Comparison of ENCODE assay signal across 10 mouse cellular contexts in genomic region chr1:31233319-31234036, GRCm38 (mm10). TPM values are rescaled to one million over a fixed set of nuclear protein-coding genes. Genes with fewer than 3 reads are reported as not detected.
DNase-seq lines count a peak whose midpoint lies in the region; ATAC-seq and TF ChIP-seq lines count a peak whose summit lies in the region.
"Had no signal": no experiment of that assay in that cellular context is flagged by ENCODE, and none has a peak within 500 bp of the region (broad histone marks: within the 10 kb centered on the region; RNA-seq: fewer than 3 reads in every experiment).

No protein-coding gene starts in this region.

- no peaks in the 10 kb centered on the region for H3K36me3 ChIP-seq in CH12.LX (replicated peaks in 1 of 2; ENCODE audit: control insufficient read depth in 1 of 2, insufficient read depth in 1 of 2, low read length in 1 of 2)
- no peaks in the 10 kb centered on the region for H3K36me3 ChIP-seq in thymus, adult 2 months (ENCODE audit: control insufficient read depth, insufficient read depth, low read length)
- no peaks in the 10 kb centered on the region for H3K36me3 ChIP-seq in liver, embryonic 12.5 days
- H3K36me3 ChIP-seq: limb, embryonic 13.5 days had no signal

- no peaks in the 10 kb centered on the region for H3K79me2 ChIP-seq in CH12.LX (replicated peaks; ENCODE audit: control insufficient read depth, extremely low read depth, insufficient read depth, poor library complexity, severe bottlenecking)

- no peak overlapping the region for H3K4me3 ChIP-seq in CH12.LX (replicated peaks in 1 of 3; ENCODE audit: low read depth in 2 of 3, low read length in 2 of 3, poor library complexity in 1 of 3)
- H3K4me3 ChIP-seq in thymus, adult 2 months (ENCODE audit: control insufficient read depth, insufficient read depth, low read length) = no peak overlapping the region
- H3K4me3 ChIP-seq in liver, embryonic 12.5 days = no peak overlapping the region
- H3K4me3 ChIP-seq: gastrocnemius, adult 2 months; limb, embryonic 13.5 days had no signal

- H3K27ac ChIP-seq in CH12.LX (ENCODE audit: insufficient read depth, low read depth) = no peak overlapping the region
- no peak overlapping the region for H3K27ac ChIP-seq in thymus, adult 2 months (ENCODE audit: control insufficient read depth, insufficient read depth, low read length)
- H3K27ac ChIP-seq in liver, embryonic 12.5 days = no peak overlapping the region
- H3K27ac ChIP-seq: gastrocnemius, adult 2 months; limb, embryonic 13.5 days had no signal

- in situ Hi-C loops in CH12.LX (cut with MboI; ENCODE audit: low pct_ligation_motif_present, low pct_unique_long_range_greater_than_20kb, low sequenced_read_pairs) = no loop called here

- no peak for ATAC-seq in liver, embryonic 12.5 days

- no peaks in the 10 kb centered on the region for H3K27me3 ChIP-seq in CH12.LX (replicated peaks)
- H3K27me3 ChIP-seq in thymus, adult 2 months (ENCODE audit: control insufficient read depth, insufficient read depth, low read length) = no peaks in the 10 kb centered on the region
- no peaks in the 10 kb centered on the region for H3K27me3 ChIP-seq in liver, embryonic 12.5 days (replicated peaks)
- H3K27me3 ChIP-seq: limb, embryonic 13.5 days had no signal

- peak; percentile 65 for TF ChIP-seq EP300 in CH12.LX (IDR thresholded peaks at IDR 0.05; ENCODE audit: low read length)

- no peak overlapping the region; the same call in 1 of the 2 replicates for H3K4me2 ChIP-seq in CH12.LX (ENCODE audit: insufficient read depth, low read depth, poor library complexity, severe bottlenecking)
- H3K4me2 ChIP-seq in liver, embryonic 12.5 days = no peak overlapping the region
- H3K4me2 ChIP-seq: limb, embryonic 13.5 days had no signal

- H3K9me3 ChIP-seq in CH12.LX (replicated peaks; ENCODE audit: low read length) = no peaks in the 10 kb centered on the region
- no peaks in the 10 kb centered on the region for H3K9me3 ChIP-seq in liver, embryonic 12.5 days (replicated peaks)
- H3K9me3 ChIP-seq: limb, embryonic 13.5 days had no signal

- peaks cover 12 to 29% of the 10 kb centered on the region in 2 experiments for H3K4me1 ChIP-seq in CH12.LX (ENCODE audit: control insufficient read depth in 1 of 2, insufficient read depth in 2 of 2)
- no peaks in the 10 kb centered on the region for H3K4me1 ChIP-seq in thymus, adult 2 months (replicated peaks; ENCODE audit: control insufficient read depth, insufficient read depth, low read length)
- H3K4me1 ChIP-seq in liver, embryonic 12.5 days = no peaks in the 10 kb centered on the region

- dilution Hi-C loops in CH12.LX (cut with MboI; ENCODE audit: extremely low pct_ligation_motif_present, extremely low pct_unique_long_range_greater_than_20kb, low sequenced_read_pairs) = no loop called here

- no peak for TF ChIP-seq RAD21 in CH12.LX (IDR thresholded peaks at IDR 0.05; ENCODE audit: low read depth, low read length)

- TF ChIP-seq POLR2A in CH12.LX (IDR thresholded peaks at IDR 0.05; ENCODE audit: low read depth, low read length) = no peak
- no peak for TF ChIP-seq POLR2A in thymus, adult 2 months (IDR thresholded peaks at IDR 0.05; ENCODE audit: control insufficient read depth, extremely low read depth, insufficient read depth, low read length, poor library complexity)

- DNase-seq in CH12.LX (ENCODE audit: extremely low read depth) = peak; percentile 76
- peak; percentile 77 for DNase-seq in ZHBTc4 (ENCODE audit: low read depth, low spot score)
- peak; percentile 14 for DNase-seq in forelimb bud, embryonic 11.5 days (ENCODE audit: low read depth, low spot score)
- DNase-seq in layer of hippocampus, postnatal 36 days = peak; percentile 5 to 6
- no peak for DNase-seq in thymus, postnatal 4 days
- DNase-seq in urinary bladder, postnatal 14 days (ENCODE audit: low spot score) = no peak
- no peak for DNase-seq in thymus, adult 2 months
- DNase-seq: gastrocnemius, adult 2 months had no signal

- no peak overlapping the region for H3K9ac ChIP-seq in CH12.LX (ENCODE audit: insufficient read depth, low read depth)
- no peak overlapping the region for H3K9ac ChIP-seq in liver, embryonic 12.5 days
- H3K9ac ChIP-seq: limb, embryonic 13.5 days had no signal

- TF ChIP-seq CTCF in CH12.LX (conservative IDR thresholded peaks at IDR 0.05 in 1 of 2, IDR thresholded peaks at IDR 0.05 in 1 of 2; ENCODE audit: low read depth in 2 of 2, low read length in 2 of 2) = no peak
- no peak for TF ChIP-seq CTCF in thymus, adult 2 months (IDR thresholded peaks at IDR 0.05; ENCODE audit: borderline replicate concordance, control insufficient read depth, extremely low read depth, insufficient read depth, low read length, poor library complexity)

TF ChIP-seq in CH12.LX, 34 proteins besides CTCF, POLR2A, EP300 and RAD21:
- TF ChIP-seq IRF4 (IDR thresholded peaks at IDR 0.05; ENCODE audit: low read depth, low read length) (peak; percentile 13; the same call in 1 of the 2 replicates), ETS1 (conservative IDR thresholded peaks at IDR 0.05; ENCODE audit: low read depth, low read length) (peak; percentile 46; the same call in 1 of the 2 replicates), TCF12 (IDR thresholded peaks at IDR 0.05; ENCODE audit: low read depth, low read length) (0 out of 2 replicates have a peak, but pooled peaks have one; percentile 21), SIN3A (IDR thresholded peaks at IDR 0.05; ENCODE audit: low read length) (no peak), CHD2 (IDR thresholded peaks at IDR 0.05; ENCODE audit: low read length) (no peak; the same call in 1 of the 2 replicates), MAZ (IDR thresholded peaks at IDR 0.05; ENCODE audit: low read depth, low read length) (peak; percentile 17; the same call in 1 of the 2 replicates), POLR2AphosphoS2 (IDR thresholded peaks at IDR 0.05; ENCODE audit: low read depth, low read length) (no peak), ZC3H11A (IDR thresholded peaks at IDR 0.05; ENCODE audit: low read depth, low read length) (no peak), SMC3 (IDR thresholded peaks at IDR 0.05; ENCODE audit: low read depth, low read length) (no peak), BHLHE40 (IDR thresholded peaks at IDR 0.05; ENCODE audit: low read depth, low read length) (0 out of 2 replicates have a peak, but pooled peaks have one; percentile 9), ZMIZ1 (IDR thresholded peaks at IDR 0.05; ENCODE audit: low read depth, low read length) (no peak)
TF ChIP-seq in CH12.LX: peak in this region for 5.

RNA-seq across cellular contexts. Expression of gene Pih1d3, which starts 10.8 kb away (rescaled TPM):
- total RNA-seq in CH12.LX (2012; rRNA removed) (0.17 TPM in 1 of 2 replicates, not detected in the other), CH12.LX (2014; rRNA removed) (0.35 and 0.47 TPM in 2 replicates)
- polyA plus RNA-seq in CH12.LX (2012; ENCODE audit: insufficient read length, low read depth) = 0.27 and 0.31 TPM in 2 replicates
- total RNA-seq in layer of hippocampus, postnatal 36 days (2021) = not detected
- polyA plus RNA-seq in thymus, adult 2 months (2012; rRNA removed) = not detected in 2 replicates
- polyA plus RNA-seq in liver, embryonic 12.5 days (2016; fragmentation: Nextera tagmentation; extraction: Ambion mirVana) = not detected in 2 replicates
- total RNA-seq: gastrocnemius, adult 2 months had no signal
- polyA plus RNA-seq: limb, embryonic 13.5 days had no signal

RNA-seq across cellular contexts. Expression of gene 4931428L18Rik, which starts 11.0 kb away (rescaled TPM):
- total RNA-seq in CH12.LX (2012; rRNA removed) (3.0 and 4.6 TPM in 2 replicates), CH12.LX (2014; rRNA removed) (9.3 and 9.7 TPM in 2 replicates)
- 11.0 and 13.1 TPM in 2 replicates for polyA plus RNA-seq in CH12.LX (2012; ENCODE audit: insufficient read length, low read depth)
- total RNA-seq in layer of hippocampus, postnatal 36 days (2021) = not detected
- polyA plus RNA-seq in thymus, adult 2 months (2012; rRNA removed) = not detected in 2 replicates
- not detected in 2 replicates for polyA plus RNA-seq in liver, embryonic 12.5 days (2016; fragmentation: Nextera tagmentation; extraction: Ambion mirVana)
- total RNA-seq: gastrocnemius, adult 2 months had no signal
- polyA plus RNA-seq: limb, embryonic 13.5 days had no signal

RNA-seq across cellular contexts. Expression of gene Lgsn, which starts 57.3 kb away (rescaled TPM):
- total RNA-seq in CH12.LX (2012; rRNA removed) = 0.08 TPM in 2 replicates
- total RNA-seq in CH12.LX (2014; rRNA removed) = not detected in 2 replicates
- polyA plus RNA-seq in CH12.LX (2012; ENCODE audit: insufficient read length, low read depth) = 0.42 and 0.70 TPM in 2 replicates
- not detected for total RNA-seq in layer of hippocampus, postnatal 36 days (2021)
- not detected in 2 replicates for polyA plus RNA-seq in thymus, adult 2 months (2012; rRNA removed)
- not detected in 2 replicates for polyA plus RNA-seq in liver, embryonic 12.5 days (2016; fragmentation: Nextera tagmentation; extraction: Ambion mirVana)
- total RNA-seq: gastrocnemius, adult 2 months had no signal
- polyA plus RNA-seq: limb, embryonic 13.5 days had no signal

Comparison
In these comparisons a context has a peak if more than half of its experiments do, and no peak if none do; other contexts are left out.
1. DNase-seq: peak in CH12.LX (single experiment), ZHBTc4 (single experiment), forelimb bud, embryonic 11.5 days (single experiment) and layer of hippocampus, postnatal 36 days (2 of 2); none in thymus, postnatal 4 days (single experiment), urinary bladder, postnatal 14 days (single experiment) and thymus, adult 2 months (single experiment).
2. RNA of gene 4931428L18Rik, which starts 11.0 kb away (polyA plus RNA-seq): 11.0 to 13.1 TPM in CH12.LX; not detected in thymus, adult 2 months and not detected in liver, embryonic 12.5 days; every median in the first group is over 10 times any median in the second.